Mouse (Mus musculus): ENCODE measurements around the gene Gm49325.
A peak's percentile ranks its signal among the peaks of the same experiment; 100 is the strongest.

The Gm49325 gene

GRCm38 (mm10) chr10:77589749-77590148 lies 16.2 kb upstream of the Gm49325 start:
- DNase-seq, result no peak

DNA sequence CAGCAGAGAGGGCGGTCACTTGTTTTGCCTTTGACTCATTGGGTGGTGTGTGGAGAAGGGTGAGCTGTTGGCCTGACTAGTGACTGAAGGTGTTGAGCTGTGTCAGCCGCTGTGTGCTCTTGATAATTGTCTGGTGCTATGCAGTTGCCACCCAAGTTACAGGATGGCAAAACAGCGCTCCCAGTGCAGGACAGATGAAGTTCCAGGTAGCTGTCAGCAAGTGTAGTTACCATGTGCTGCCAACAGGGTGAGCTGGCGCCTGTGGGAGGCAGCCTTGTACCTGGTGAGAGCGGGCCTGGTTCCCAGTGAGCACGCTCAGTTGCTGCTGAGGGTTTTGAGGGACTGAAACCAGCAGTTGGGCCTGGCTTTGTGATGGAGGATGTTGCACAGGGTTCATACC lies 15.2 kb upstream of the Gm49325 start:
- DNase-seq, result peak; percentile 62 to 69

- DNase-seq, result no peak
Observed at GRCm38 (mm10) chr10:77591546-77591945, 14.5 kb upstream of the Gm49325 start.

- DNase-seq, result no peak
Observed at GRCm38 (mm10) chr10:77596060-77596459, 9.9 kb upstream of the Gm49325 start.

DNA sequence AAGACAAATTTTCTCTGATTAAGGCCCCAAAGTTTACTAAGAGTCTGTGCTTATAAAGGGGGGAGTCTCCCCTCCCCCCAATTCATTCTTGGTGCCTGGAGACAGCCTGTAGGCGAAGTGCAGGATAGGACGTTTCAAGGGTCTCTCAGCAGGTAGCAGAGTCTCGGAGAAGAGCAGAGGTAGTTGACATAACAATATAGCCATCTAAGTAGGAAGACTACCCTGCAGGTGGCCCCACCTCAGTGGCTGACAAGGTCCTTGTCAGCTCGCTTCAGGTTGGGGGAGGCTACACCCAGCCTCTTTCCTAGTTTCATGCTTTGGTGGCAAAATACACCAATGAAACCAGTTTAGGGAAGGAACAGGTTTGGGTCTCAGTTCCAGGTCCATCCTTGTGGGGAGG lies 3.0 kb upstream of the Gm49325 start:
- no peak for DNase-seq

GRCm38 (mm10) chr10:77604111-77604510 lies 1.9 kb upstream of the Gm49325 start:
- no peak for DNase-seq

- DNase-seq, result no peak
Observed at GRCm38 (mm10) chr10:77604958-77605357, 1.0 kb upstream of the Gm49325 start.

- no peak for DNase-seq
Observed at GRCm38 (mm10) chr10:77605368-77605767, 629 bp upstream of the Gm49325 start.

DNA sequence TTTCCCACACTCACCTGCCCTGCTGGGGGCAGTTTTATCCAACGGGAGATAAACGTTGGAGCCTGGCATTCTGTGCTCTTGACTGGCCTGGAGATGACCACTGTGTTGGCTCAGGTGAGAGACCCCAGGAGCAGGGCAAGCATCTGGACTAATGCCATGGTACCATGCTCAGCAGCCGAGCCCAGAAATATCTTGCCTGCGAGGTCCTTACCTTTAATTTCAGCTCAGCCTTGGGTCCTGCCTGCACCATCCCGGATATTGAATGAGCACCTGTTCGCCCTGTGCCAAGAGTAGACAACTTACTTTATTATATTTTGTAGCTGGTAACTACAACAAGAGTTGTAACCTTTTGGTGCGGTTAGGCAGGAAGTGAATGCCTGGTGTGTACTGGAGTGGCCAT lies 858 bp downstream of the Gm49325 start:
- DNase-seq, result no peak

DNA sequence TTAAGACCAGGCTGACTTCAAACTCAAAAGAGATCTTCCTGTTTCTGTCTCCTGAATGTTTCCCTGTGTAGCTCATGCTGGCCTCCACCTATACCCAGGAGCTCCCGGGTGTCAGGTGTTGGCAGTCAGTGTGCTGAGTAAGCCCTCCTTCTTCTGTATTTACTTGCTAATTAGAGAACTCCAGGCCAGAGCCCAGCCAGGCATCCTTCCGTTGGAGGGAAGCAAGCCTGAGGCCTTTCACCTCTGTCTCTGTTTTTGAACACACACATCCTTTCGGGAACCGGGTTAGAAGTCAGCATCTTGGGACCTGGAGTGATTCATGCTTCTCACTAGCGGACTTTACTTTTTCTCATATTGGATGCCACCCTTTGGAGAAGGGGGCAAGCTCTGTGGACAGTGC lies 1.4 kb downstream of the Gm49325 start:
- DNase-seq, result no peak

DNA sequence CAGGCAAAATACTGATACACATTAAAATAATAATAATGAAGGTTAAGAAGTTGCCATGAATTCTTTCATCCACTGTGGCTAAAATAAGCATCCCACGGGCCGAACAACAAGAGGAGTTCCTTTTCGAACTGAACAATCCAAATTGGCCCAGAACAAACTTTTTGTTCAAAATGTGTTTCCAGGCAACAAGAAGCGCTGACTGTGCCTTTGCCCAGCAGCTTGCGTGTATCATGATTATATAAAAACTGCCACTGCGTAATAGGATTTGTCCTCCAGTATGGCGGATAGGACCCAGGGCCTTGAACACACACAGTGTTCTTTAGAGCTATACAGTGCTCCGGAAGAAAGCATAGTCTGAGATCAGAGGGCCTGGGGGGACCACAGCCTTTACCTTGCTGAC lies 2.6 kb downstream of the Gm49325 start:
- no peak for DNase-seq

GRCm38 (mm10) chr10:77610221-77610961 lies 4.4 kb downstream of the Gm49325 start:
- DNase-seq, result peak; percentile 45 to 51

DNA sequence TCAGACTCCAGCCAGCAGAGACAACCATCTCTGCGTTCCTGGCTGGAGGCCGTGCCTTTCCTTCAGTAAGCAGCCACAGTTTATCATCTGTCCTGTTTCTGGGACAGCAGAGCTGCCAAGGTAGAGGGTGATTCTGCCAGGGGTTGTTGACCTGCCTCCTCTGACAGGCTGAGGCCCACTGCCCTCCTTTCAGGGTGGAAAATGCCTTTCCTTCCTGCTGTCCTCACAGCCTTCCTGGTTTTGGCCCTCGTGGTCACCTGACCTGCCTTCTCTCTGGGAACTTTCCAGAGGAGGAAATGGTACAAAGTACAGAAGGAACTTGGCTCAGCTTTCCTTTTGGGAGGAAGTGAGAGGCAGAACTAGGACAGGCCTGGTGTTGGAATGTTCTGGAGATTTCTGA lies 7.4 kb downstream of the Gm49325 start:
- DNase-seq, result no peak

GRCm38 (mm10) chr10:77615647-77616046 lies 9.7 kb downstream of the Gm49325 start:
- no peak for DNase-seq

DNA sequence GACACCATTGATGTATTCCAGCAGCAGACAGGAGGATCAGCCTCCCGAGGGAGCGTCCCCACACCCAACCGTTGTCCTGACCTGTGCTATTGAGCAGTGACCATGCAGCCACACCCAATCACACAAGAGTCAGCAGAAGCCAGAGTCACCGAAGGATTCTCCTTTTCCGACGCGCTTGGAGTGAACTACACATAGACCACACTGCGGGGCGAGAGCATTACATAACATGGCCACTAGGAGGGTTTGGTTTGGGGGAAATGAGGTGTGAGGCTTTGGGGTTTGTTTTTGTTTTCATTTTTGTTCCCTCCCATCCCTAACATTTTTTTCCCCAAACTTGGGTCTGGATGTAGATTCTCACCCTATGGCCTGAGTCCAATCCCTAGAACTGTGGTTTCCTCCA lies 10.2 kb downstream of the Gm49325 start:
- no peak for DNase-seq

GRCm38 (mm10) chr10:77616926-77617325 lies 10.9 kb downstream of the Gm49325 start:
- no peak for DNase-seq

GRCm38 (mm10) chr10:77621546-77621945 lies 15.5 kb downstream of the Gm49325 start:
- no peak for DNase-seq

- DNase-seq, result peak; percentile 91 to 94
Observed at GRCm38 (mm10) chr10:77622055-77622988, 16.3 kb downstream of the Gm49325 start, which contains the start of gene Ube2g2. Gene Ube2g2, plus strand, starts transcription at chr10:77622275.

DNA sequence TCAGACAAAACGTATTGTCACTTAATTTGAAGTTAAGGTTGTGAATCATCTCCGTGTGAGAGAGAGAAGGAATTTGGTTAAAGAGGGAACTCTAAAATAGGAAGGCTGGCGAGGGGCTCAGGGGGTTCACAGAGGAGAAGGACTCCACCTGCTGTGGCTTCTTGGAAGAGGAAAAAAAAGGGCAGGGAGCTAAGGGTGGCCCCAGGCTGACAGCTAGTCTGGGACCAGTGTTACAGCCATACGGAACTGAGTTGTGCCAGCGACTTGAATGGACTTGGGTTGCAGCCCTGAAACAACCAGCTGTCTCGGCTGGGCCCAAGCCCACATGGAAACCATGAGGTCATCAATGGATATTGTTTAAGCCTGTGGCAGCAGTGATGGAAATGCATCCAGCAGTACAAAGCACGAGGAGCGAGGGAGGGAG lies 17.1 kb downstream of the Gm49325 start:
- peak; percentile 55 to 64 for DNase-seq

- DNase-seq, result no peak
Observed at GRCm38 (mm10) chr10:77623639-77624400, 17.8 kb downstream of the Gm49325 start.

DNA sequence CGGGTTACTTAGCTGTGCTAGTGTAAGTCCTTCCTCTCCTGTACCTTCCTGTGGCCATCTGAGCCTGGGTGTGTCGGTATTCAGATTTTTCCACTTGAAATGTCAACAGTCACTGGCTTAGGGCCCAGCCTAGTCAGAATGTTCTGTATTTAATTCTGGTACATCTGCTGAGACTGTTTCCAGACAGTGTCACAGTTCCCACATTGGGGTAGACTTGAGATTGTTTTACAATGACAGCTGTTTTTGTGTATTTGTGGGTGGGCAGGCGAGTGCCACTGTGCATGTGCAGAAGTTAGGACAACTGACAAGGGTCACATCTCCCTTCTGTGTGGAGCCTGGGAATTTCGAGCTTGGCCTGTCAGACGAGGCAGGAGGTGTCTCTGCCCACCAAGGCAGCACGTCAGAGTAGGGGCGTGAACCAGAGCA lies 18.6 kb downstream of the Gm49325 start:
- DNase-seq, result no peak

GRCm38 (mm10) chr10:77626036-77626435 lies 20.0 kb downstream of the Gm49325 start:
- no peak for DNase-seq

GRCm38 (mm10) chr10:77626591-77626990 lies 20.6 kb downstream of the Gm49325 start:
- no peak for DNase-seq
